Mouse (Mus musculus) bone marrow, adult 2 months (tissue): Measurements from ENCODE around the gene Tpcn1. TPM values are rescaled to one million over a fixed set of nuclear protein-coding genes. Genes with fewer than 3 reads are reported as not detected.

Experiments used
- H3K27ac ChIP-seq: fragments of 200-500 bp; 2 replicates; pipeline ENCODE4 v1.5.1; 2012; ENCODE audit warnings: low read depth, mild to moderate bottlenecking, control low read depth, inconsistent platforms, low read length; ENCODE audit not compliant: control insufficient read depth, poor library complexity, insufficient read depth
- H3K4me1 ChIP-seq: fragments of 200-500 bp; 2 replicates; pipeline ENCODE4 v1.6.1; 2011; ENCODE audit warnings: low read length; ENCODE audit not compliant: control insufficient read depth, insufficient read depth
- H3K4me3 ChIP-seq: fragments of 200-500 bp; replicated peaks from 2 replicates; pipeline ENCODE3; 2011; ENCODE audit warnings: mild to moderate bottlenecking, low read depth, low read length, control low read depth; ENCODE audit not compliant: control insufficient read depth
- CTCF ChIP-seq: fragments of 200-500 bp; IDR thresholded peaks from 2 replicates; pipeline ENCODE4 v1.5.1; 2011; ENCODE audit warnings: low read length, control low read depth; ENCODE audit not compliant: control insufficient read depth, insufficient read depth
- POLR2A ChIP-seq: fragments of 200-500 bp; IDR thresholded peaks from 2 replicates; pipeline ENCODE4 v1.6.1; 2011; ENCODE audit warnings: low read depth, mild to moderate bottlenecking, control low read depth, low read length, borderline replicate concordance; ENCODE audit not compliant: control insufficient read depth
- WGBS: fragments of 180-500 bp; shearing (Covaris S2); methylation state at CpG from one replicate; pipeline ENCODE4 v1.1.7; 2018; 5-methylcytosine and 5-hydroxymethylcytosine counted together
- polyA plus RNA-seq: library from polyadenylated mRNA; stranded (reverse); fragments of >200 nt; gene quantifications from 2 replicates; pipeline ENCODE4 v1.2.4, GENCODE M21; 2011; ENCODE audit warnings: low replicate concordance; ENCODE audit not compliant: missing spikeins, insufficient read depth, insufficient read length

Tpcn1 gene
- polyA plus RNA-seq, 1 experiment: 46.7 TPM

DNA sequence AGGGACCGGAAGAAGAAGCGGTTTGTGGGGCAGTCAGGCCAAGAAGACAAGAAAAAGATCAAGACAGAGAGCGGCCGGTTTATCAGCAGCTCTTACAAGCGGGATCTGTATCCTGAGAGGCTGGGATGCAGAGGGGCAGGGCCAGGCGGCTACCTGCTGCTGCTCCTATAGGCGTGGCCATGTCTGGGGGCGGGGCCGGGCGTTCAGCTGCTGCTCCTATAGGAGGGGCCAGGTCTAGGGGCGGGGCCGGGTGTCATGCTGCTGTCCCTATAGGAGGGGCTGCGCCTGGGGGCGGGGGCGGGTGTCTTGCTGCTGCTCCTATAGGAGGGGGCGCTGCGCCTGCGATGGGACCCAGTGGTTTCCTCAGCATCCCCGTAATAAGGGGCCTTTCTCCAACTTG lies 37.9 kb upstream of the Tpcn1 start:
- WGBS: 80% methylated on average over 19 of the region's 19 CpGs
- H3K27ac ChIP-seq: no peak overlapping the region
- TF ChIP-seq POLR2A: no peak
- TF ChIP-seq CTCF: no peak
- H3K4me1 ChIP-seq: no peaks in the 10 kb centered on the region
- H3K4me3 ChIP-seq: no peak overlapping the region

DNA sequence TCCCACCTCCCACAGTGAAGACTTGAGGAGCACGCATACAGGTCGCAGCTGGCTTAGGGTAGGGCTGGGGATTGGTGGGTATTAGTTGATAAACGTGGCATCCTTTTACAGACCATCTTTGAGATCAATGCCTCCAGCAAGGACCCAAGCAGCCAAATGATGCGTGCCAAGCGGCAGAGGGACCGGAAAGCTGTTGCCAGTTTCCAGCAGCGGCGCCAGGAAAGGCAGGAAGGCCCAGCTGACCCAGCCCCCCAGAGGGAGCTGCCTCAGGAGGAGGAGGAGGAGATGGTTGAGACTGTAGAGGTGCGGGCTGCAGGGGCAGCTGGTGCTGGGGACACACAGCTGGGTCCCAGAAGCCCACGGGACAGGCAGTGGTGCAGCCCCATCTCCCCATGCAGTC lies 36.0 kb upstream of the Tpcn1 start:
- Histone ChIP-seq H3K27ac (no peak overlapping the region), H3K4me1 (no peaks in the 10 kb centered on the region), H3K4me3 (no peak overlapping the region)
- no peak for TF ChIP-seq CTCF
- TF ChIP-seq POLR2A: no peak
- 83% methylated on average over 10 of the region's 10 CpGs for WGBS

DNA sequence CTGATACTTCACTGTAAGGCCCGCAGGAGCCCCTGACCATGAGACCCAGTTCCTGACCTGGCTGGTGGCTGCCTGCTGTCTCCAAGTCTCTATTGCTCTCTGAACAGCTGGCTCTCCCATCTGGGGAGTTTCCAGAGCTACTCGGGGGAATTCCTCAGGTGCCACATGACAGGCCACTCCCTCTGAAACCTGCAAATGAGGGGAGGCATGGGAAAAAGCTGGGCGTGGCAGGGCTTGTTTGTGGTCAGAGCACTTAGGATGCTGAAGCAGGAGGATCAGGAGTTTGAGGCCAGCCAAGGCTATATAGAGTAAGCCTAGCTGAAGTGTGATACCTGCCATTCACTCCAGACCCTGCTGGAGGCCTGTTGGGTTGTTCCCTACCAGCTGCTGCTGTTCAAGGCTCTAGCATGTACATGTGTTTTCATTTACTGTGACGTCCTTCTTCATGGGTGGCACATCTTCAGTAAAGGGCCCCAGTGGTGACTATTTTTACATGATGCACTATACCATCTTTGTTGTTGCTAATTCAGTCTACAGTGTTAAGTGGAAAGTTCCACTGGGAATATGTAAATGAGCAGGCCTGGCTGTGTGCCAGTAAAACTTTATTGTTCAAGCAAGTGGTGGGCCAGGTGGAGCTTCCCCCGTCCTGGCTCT lies 33.9 kb upstream of the Tpcn1 start:
- Histone ChIP-seq H3K4me1 (no peaks in the 10 kb centered on the region), H3K4me3 (no peak overlapping the region), H3K27ac (peak overlapping the region; percentile 91)
- 67% methylated on average over 5 of the region's 5 CpGs for WGBS
- TF ChIP-seq POLR2A (no peak), CTCF (no peak)

DNA sequence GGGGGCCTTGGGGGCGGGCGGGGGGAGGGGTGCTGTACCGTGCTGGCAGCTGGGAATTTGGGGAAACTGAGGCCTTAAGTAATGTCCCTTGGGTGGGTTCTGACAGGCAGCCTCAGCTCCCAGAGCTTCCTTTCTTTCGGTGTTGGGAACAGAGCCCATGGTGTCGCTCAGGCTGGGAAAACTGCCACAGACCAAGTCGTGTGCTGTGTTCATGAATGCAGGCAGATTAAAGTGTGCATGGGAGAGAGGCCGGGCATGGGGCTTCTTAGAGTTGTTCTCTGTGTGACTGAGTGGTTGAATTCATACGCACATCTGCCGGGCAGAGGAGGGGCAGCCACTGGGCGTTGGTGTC lies 33.3 kb upstream of the Tpcn1 start:
- TF ChIP-seq CTCF: no peak
- TF ChIP-seq POLR2A: no peak
- H3K27ac ChIP-seq: peak overlapping the region; percentile 91
- no peaks in the 10 kb centered on the region for H3K4me1 ChIP-seq
- WGBS: 84% methylated on average over 10 of the region's 10 CpGs
- H3K4me3 ChIP-seq: peak overlapping the region; percentile 29

DNA sequence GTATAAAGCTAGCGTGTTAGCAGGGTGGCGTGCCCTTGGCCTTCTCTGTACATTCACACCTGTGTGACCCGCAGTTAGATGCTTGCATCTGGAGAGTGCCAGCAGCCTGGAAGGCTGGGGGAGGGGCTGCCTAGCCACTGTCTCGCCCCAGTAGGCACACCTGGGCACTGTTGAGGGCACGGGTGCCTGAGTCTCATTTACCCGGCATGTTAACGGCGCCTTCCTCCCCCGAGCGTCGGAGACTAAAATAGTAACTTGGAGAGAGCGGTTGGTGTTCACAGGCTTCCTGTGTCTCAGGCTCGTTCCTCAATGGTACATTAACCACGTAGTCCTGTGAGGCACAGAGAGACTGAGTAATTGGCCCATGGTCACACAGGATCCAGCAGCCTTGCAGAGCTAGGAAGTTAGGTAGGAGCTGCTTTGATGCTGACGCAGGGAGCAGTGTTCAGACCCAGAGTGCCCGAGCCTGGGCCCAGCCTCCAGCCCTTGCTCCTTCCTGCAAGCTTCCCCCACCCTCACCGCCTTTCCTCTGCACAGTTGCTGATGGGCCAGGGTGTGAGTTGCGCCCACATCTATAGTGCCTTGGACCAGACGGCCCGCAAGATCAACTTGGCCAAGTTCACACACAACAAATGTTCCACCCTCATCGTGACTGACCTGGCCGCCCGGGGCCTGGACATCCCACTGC lies 32.7 kb upstream of the Tpcn1 start:
- TF ChIP-seq CTCF (no peak), POLR2A (0 out of 2 replicates have a peak, but pooled peaks have one; percentile 10)
- 55% methylated on average over 23 of the region's 23 CpGs for WGBS
- Histone ChIP-seq H3K4me3 (peak overlapping the region; percentile 52), H3K4me1 (no peaks in the 10 kb centered on the region), H3K27ac (peak overlapping the region; percentile 91)

DNA sequence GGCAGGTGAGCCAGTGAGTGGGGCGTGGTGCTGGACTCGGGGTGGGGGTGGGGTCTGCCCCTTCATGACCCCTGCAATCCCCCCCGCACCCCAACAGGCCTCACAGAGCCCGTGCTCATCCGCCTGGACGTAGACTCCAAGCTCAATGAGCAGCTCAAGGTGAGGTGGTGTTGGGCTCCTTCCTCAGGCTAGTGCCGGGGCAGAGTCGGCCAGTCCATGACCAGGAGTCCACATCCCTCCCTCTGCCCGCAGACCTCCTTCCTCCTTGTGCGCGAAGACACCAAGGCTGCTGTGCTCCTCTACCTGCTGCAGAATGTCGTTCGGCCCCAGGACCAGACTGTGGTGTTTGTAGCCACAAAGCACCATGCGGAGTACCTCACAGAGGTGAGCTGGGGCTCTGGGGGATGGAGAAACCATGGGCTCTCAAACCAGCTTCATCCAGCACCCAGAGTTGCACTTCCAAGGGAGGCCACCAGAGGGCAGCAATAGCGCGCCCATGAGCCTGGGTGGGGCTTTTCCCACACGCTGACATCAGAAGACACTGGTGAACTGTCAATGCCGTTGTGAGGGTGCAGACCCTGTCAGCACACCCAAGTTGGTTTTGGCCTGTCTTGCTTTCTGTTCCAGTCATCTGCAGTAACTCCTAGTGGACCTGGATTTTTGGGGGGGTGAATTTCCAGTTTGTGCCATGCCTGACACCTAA lies 32.1 kb upstream of the Tpcn1 start:
- Histone ChIP-seq H3K4me1 (no peaks in the 10 kb centered on the region), H3K27ac (peak overlapping the region; percentile 91), H3K4me3 (no peak overlapping the region)
- 69% methylated on average over 18 of the region's 18 CpGs for WGBS
- TF ChIP-seq POLR2A (0 out of 2 replicates have a peak, but pooled peaks have one; percentile 29), CTCF (peak; percentile 96)

DNA sequence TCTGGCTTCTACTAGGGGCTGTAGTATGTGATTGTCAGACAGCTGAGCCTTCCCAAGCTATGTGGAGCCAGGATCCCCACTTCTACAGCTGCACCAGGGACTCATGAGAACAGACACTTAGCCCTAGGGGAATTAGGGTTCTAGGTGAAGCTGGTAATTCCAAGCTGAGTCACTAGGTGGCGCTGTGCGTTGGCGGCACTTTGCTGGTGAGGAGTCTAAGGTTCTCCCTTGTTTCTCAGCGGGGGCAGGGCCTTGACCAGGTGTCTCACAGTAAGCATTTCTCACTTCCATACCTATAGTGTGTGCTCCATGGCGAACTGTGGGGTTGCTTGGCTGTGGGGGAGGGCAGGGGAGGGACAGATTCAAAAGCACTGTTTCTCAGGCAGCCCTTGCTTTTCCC lies 30.7 kb upstream of the Tpcn1 start:
- WGBS: 21% methylated on average over 5 of the region's 5 CpGs
- TF ChIP-seq CTCF (peak; percentile 97), POLR2A (no peak)
- Histone ChIP-seq H3K4me1 (no peaks in the 10 kb centered on the region), H3K27ac (no peak overlapping the region), H3K4me3 (no peak overlapping the region)

DNA sequence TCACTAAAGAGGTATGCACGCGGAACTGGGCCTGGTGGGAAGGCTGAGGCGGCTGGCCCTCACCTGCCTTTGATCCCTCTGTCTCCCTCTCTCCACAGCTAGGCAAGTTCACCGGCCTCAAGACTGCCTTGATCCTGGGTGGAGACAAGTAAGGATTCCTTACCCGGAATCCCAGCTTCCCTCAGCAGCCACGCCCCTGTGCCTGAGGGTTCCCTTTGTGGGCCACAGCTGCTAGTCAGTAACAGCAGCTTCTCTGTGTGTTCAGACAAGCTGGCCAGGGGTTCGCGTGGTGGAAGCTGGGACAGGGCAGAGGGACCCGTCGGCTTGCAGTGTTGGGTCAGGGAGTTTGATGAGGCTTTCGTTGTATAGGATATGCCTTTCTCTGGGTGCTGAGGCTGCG lies 30.3 kb upstream of the Tpcn1 start:
- WGBS: 92% methylated on average over 12 of the region's 12 CpGs
- no peak overlapping the region for H3K4me3 ChIP-seq
- no peak for TF ChIP-seq POLR2A
- no peak for TF ChIP-seq CTCF
- peaks cover 1% of the 10 kb centered on the region; the same call in 1 of the 2 replicates for H3K4me1 ChIP-seq
- no peak overlapping the region for H3K27ac ChIP-seq
